Mouse (Mus musculus): Measurements from ENCODE around the gene Sacm1l.
A peak's percentile ranks its signal among the peaks of the same experiment; 100 is the strongest.

Gene Sacm1l

DNA sequence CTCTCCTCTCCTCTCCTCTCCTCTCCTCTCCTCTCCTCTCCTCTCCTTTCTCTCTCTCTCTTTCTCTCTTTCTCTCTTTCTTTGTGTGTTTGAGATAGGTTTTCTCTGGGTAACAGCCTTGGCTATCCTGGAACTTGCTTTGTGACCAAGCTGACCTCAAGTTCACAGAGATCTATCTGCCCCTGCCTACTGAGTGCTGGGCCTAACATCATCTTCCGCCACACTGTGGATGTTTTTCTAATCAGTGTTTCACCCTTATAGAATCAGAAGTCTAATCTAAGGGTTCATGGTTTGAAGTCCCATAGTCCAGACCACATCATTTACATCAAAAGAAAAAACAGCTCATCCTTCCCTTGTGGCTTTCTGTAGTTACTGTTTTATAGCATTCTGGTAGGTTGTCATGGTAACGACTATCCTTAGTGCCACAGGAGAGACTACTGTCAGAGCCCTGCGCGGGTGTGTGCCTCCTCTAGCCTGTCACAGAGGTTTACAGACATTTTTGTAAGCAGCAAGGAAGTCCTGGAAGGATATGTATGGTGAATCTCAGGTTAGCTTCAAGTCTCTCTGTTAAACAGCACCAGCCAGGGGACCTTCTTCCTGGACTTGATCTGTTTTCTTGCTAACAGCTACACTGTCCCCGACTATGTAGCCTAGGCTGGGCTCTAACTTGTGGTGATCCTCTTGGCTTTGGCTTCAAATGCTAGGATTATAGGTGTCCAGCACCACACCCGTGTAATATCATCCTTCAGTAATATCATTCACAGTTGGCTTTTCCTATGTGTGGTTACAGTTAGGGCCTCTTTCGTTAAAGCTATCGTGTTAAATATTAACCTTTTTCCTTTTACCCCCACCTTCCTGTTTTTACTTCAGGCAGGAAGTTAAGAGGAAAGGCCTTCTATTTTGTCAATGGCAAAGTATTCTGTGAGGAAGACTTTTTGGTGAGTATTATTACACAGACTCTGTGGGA lies 19.6 kb upstream of the Sacm1l start:
- DNase-seq (ENCODE audit: low spot score in 2 of 2) = peak in 1 of 2 experiments; percentile 41

DNA sequence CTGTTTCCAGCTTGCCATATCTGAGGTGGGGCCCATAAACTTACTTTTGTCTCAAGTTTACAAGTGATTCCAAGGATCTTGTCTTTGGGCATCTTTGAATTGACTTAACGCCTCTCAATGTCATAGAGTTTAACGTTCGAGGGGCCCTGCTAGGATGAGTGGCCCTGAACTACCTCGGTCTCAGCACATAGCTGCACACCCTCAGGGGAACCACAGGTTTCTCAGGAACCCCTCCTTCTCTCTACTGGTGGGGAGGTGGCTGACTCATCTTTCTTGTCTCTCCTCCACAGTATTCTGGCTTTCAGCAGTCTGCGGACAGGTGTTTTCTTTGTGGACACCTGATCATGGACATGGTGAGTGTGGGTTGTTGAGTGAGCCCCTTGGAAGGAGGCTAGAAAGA lies 18.6 kb upstream of the Sacm1l start:
- no peak for DNase-seq (ENCODE audit: low spot score in 2 of 2)

DNA sequence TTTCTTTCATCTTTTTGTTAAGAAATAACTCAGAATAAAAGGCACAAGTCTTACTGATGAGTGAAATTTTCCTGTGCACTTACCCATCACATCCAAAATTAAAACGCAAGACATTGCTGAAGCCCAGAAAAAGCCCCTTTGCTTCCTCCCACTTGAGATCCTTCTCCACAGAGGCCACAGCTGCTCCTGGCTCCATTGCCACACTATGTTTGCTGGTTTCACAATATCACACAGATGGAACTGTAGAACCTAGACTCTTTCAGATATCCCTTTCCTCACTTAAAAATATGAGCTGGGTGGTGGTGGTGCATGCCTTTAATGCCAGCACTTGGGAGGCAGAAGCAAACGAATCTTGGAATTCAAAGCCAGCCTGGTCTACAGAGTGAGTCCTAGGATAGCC lies 17.1 kb upstream of the Sacm1l start:
- no peak for DNase-seq (ENCODE audit: low spot score in 2 of 2)

DNA sequence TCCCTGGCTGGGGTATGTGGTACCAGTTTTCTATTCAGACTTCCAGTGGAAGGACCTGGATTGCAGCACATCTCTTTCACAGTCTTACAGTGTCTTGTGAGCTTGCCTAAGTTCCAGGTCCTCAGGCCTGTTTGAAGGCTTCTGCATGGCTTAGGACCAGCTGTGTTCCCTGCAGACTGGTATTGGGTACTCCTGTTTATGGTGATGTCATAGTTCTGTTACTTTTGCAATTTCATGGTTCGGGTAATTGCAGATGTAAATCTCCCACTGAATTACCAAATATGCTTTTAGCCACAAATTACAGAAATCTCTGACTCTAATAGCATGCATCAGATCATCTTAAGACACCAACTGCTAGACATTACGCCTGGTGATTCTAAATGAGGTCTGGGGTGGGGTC lies 14.5 kb upstream of the Sacm1l start:
- DNase-seq (ENCODE audit: low spot score in 2 of 2) = no peak

DNA sequence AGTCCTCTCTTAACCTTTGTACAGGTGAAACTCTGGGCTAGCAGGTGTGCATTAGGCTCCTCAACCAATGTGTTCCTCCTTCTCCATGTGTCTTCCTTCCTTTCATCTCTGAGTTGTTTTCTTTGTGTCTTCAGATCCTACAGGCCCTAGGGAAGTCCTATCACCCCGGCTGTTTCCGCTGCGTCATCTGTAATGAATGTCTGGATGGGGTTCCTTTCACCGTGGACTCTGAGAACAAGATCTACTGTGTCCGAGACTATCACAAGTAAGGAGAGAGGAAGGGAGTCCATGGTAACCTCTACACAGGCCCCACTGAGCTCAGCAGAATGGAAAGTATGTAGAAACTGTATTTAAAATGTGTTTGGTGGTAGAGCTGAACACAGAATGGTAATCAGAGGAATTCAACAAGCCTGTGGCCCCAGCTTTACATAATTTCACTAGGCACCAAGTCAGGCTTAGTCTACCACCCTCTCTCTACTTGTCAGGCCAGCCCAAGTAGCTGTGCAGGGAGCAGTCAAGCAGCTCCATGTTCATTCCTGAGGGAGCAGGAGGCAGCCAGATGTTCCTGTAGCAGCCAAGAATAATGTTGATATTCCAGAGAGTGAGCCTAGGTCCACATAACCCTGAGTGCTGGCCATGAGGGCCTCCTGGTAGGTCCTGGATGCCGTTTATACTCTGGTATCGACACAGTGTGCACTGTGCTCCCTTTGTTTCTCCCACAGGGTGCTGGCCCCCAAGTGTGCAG lies 12.7 kb upstream of the Sacm1l start:
- DNase-seq (ENCODE audit: low spot score in 2 of 2) = no peak

DNA sequence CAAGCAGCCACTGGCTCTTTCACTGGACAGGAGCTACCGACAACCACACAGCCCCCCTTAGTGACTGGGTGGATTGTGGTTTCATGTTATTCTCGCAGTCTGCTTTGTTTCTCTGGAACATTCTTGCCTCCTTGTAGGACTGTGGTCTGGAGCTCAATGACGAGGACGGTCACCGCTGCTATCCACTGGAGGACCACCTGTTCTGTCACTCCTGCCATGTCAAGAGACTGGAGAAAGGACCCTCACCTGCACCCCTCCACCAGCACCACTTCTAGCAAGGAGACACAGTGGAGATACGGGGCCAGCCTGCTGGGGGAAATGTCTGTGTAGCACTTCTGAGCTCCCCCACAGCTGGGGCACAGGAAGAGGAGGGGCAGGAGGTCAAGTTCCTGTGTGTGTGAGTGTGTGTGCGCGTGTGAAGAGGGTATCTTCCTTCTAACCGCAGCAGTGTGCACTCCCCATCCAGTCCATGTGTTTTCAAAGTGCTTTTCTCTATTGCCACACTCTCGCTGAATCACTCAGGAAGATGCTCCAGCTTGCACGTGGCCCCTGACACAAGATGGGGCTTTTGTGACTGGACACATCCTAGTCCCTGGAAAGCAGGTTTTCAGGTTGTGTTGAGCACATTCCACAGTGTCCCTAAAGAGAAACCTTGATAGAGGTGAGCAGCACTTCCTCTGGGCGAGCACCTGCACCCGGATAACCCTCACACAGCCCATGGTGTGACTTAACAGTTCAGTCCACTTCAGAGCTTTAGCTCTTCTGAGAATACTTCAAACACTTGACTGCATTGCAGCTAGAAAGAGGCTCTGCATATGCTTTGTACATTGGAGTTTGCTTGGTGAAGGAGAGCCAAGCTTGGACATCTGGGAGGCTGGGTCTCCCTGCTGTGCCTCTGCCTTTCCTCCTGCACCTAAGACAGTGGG lies 10.3 kb upstream of the Sacm1l start:
- DNase-seq (ENCODE audit: low spot score in 2 of 2) = no peak

DNA sequence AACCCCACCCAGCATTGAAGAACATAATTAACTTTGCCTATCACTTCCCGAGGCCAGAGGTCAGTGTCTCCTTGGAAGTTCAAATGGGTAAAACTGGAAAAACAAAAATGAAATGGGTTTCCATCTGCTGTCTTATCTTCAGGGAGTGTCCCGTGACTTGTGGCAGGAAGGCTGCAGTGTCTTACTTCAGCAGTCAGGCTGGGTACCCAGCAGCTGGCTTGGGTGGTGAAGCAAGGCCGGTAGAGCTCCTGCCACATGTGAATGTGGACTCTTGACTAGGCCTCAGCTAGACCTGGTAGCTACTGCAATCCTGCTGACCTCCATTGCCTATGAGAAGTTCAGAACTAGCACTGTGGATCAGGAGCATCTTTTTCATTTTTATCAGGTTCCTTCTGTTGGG lies 8.8 kb upstream of the Sacm1l start:
- DNase-seq (ENCODE audit: low spot score in 2 of 2) = no peak

DNA sequence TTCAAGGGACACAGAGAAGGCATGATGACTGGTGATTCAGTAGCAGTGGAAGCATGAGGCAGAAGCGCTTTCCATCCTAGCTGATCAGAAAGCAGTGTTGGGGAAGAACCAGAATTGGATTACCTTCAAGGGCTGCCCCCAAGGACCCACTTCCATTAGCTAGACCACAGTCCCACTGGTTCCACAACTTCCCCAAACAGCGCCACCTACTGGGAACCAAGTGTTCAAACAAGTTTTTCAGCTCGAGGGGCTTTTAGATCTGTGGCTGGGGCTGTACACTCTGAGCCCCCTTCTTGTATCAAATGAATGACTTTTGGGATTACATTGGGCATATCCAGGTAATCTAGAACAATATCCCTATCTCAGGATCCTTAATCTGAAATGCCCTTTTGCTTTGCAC lies 5.9 kb upstream of the Sacm1l start:
- no peak for DNase-seq (ENCODE audit: low spot score in 2 of 2)

DNA sequence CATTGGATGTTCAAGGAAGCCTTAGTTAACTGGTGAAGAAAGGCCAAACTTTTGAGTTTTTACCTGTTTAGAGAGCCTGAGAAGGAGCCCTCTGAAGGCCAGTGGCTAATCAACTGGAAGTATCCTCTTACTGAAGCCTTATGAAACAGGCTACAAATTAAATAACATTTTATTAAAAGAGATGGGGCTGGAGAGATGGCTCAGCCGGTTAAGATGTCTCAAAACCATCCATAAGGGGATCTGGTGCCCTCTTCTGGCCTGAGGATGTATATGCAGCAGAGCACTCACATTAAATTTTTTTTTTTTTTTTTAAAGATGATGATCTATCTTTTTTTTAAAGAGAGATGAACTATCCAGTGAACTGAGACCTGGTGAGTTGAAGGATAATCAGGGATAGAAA lies 4.5 kb upstream of the Sacm1l start:
- peak in 1 of 2 experiments; percentile 58 for DNase-seq (ENCODE audit: low spot score in 2 of 2)

DNA sequence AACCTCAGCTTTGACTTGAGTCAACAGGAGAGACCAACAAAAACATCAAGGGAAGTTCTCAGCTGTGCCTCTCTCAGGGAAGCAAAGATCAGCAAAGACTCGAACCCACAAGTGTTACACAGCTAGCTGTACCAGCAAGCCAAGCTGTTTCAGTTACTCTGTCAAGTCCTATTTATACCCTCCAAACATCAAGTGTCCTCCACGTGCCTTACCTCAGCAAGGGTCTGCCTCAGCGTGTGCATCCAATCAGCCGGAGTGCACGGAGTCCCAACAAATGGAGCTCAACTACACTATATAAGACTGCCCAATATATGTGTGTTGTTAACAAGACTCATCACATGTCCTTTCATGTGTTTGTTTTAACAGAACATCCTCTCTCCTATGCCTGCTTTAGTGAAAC lies 3.1 kb upstream of the Sacm1l start:
- no peak for DNase-seq (ENCODE audit: low spot score in 2 of 2)

DNA sequence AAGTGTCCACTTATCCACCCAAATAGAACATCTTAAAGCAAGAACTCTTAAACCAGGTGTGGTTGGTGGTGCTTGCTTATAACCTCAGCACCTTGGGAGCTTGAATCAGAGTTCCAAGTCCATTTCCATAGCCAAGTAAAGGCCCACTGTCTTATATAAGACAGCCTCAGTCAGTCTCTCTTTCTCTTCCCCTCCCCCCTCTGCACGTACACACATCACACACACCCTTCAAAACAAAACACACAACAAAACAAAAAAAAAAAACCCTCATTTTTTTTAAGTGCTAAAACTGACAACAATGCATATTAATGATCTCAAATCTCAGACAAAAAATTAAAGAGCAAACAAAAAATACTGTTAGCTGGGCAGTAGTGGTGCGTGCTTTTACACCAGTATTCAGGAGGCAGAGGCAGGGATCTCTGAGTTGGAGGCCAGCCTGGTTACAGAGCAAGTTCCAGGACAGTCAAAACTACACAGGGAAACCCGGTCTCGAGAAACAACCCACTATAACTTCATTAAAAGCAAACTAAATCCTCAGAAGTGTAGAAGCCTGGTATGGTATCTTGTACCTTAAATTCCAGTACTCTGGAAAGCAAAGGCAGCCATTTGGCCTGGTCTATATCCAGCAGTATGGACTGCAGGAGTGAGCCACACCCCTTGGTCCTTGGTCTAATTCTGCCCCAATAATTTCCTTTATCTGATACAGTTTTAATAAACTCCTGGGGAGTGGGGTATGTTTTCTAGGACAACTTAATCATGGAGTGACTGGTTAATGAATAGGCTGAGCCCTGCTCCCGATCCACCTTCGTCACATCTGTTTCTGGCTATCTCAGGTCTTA lies 1.3 kb upstream of the Sacm1l start:
- DNase-seq (ENCODE audit: low spot score in 2 of 2) = no peak

DNA sequence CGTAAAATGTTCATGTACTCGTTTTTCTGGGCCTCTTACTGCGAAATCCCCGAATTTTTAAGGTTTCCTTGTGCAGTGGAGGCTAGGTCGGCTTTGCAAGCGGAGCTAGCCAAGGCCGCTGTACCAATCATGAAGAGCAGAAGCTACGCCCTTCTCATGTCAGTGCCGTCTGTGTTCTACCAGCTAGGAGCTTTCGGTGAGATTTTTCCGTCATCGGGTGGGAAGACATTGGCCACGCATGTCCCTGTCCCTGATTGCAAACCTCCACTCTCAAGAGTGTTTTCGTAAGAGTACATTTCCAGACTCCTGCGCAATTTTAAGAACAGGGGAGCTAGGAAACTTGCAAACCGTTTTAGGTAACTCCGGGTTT lies 648 bp upstream of the Sacm1l start:
- DNase-seq (ENCODE audit: low spot score in 2 of 2) = peak in 1 of 2 experiments; percentile 44

DNA sequence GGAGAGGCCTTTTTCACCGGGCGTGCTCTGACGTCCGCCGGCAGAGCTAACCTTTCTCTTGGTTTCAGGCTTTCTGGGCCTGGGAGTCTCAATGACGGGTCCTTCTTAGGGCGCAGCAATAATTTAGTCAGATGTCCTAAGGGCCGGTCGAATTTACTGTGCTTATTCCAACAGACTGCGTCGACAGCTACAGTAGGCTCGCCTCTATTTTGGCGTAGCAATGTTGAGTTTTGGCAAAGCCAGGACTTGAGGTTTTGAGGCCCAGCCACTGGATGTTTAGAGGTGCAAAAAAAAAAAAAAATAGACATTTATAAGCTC lies 558 bp downstream of the Sacm1l start:
- no peak for DNase-seq (ENCODE audit: low spot score in 2 of 2)

DNA sequence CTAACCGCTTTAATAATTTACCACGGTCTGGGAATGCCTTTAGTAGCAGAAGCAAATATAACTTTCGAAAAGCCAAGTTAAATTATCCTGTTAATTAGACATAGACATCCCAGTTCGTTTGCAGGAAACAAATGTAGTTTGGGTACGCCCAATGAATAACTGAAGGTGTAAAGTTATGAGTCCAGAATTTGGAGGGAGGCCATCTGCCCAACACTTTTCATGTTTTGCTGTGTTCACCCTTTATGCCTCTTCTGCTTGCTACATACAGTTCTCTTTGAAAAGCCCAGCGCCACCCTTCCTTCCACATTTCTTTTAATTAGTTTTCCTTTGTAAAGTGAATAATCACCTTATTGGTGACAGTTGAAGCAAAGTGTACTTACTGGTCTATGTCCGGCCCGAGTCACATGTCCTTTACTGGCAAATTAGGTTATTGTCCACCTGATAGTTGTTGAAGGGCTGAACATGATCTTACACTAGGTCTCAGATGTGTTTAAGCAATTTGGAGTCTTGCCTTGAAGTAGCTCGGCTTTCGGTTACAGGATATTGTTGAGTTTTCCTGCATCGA lies 1.1 kb downstream of the Sacm1l start:
- no peak for DNase-seq (ENCODE audit: low spot score in 2 of 2)

DNA sequence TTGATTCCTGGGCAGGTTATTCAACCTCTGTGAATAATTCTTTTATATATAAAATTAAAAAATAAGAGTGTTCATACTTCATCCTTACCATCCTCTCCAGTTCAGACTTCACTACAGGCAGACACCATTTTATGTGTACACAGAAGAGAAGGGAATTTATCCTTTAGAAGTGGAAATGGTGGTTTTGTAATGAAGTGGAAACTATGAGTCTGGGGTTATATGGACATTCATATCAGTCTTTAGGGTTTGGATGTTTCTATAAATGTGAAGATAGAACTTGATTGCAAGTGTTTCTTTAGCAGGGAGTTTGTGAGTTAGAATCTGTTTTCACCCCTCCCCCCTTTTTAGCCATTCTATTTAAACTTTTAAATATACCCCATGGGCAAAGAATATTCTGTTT lies 1.7 kb downstream of the Sacm1l start:
- no peak for DNase-seq (ENCODE audit: low spot score in 2 of 2)

DNA sequence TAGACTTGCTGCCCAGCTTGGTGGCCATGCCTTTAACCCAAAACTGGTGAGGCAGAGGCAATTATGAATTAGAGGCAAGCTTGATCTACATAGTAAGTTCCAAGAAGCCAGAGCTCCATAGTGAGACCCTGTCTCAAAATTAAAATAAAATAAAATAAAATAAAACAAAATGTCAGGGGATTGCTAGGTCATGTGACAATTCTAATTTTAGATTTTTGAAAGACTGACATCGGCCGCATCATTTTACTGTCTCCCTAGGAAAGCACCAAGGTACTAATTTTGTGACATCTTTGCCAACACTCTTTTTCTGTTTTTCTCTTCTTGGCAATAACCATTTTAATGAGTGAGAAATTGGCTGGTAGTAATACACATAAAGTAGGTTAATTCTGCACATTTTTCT lies 7.1 kb downstream of the Sacm1l start:
- no peak for DNase-seq (ENCODE audit: low spot score in 2 of 2)

DNA sequence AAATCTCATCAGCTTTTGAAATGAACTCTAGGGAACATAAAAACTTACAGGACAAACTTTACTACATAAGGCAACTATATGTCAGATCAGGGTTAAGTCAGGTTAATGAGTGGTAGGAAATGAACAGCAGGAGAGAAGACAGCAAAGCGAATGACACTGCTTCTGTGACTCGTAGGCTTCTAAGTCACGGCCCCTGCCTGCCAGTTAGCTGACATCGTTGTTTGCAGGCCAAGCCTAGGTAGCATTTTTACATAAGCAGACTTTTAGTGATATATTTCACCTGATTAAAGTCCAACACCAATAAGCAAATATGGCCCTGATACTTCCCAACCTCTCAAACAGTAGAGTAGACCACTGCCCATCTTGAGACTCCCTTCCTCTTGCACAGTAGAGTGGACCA lies 8.6 kb downstream of the Sacm1l start:
- DNase-seq (ENCODE audit: low spot score in 2 of 2) = no peak

DNA sequence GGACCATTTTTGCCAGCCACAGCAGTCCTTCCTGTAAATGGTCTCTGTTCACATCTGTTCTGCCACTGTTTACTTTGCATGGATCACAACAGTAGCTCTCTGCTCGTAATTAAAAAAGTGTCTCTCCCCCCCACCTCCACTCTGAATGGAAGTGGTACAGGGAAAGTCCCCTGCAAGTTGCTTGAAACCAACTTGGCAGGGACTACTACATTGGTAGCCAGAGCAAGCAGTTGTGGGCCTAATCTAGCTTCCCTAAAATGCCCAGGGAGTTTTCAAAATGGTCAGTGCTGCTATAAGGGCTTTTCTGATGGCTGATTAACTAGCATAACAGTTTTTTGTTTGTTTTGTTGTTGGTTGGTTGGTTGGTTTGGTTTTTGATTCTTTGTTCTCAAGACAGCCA lies 9.5 kb downstream of the Sacm1l start:
- DNase-seq (ENCODE audit: low spot score in 2 of 2) = no peak

DNA sequence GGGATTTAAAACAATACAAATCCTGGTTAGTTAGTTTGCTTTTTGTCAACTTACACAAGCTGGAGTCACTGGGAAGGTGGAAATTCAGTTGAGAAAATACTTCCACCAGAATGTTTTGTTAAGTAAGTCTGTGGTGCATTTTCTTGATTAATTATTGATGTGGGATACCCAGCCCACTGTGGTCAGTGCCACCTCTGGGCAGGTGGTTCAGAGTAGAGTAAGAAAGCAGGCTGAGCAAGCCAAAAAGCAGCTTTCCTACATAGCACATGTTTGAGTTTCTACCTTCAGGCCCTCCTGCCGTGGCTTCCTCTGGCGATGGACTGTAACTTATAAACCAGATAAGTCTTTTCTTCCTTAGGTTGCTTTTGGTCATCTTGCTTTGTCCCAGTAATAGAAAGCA lies 10.3 kb downstream of the Sacm1l start:
- DNase-seq (ENCODE audit: low spot score in 2 of 2) = no peak

DNA sequence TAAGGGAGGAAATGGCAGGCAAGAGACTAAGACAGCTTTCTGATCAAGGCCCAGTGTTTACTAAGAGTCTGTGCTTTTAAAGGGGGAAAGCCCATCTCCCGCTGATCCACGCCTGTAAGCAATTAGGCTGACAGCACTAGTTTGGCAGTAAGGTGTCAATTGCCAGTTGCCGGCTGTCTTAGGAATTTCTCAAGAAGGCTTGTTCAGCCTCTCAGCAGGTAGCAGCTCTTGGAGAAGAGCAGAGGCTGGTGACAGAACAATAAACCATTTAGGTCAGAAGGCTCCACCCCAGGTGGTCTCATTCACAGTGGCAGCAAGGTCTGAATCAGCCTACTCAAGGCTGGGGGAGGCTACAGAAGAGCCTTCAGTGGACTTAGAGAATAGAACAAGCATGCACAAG lies 25.0 kb downstream of the Sacm1l start:
- DNase-seq (ENCODE audit: low spot score in 2 of 2) = no peak
